Mouse (Mus musculus): Measurements from ENCODE around the gene Rbms1.

Gene Rbms1

DNA sequence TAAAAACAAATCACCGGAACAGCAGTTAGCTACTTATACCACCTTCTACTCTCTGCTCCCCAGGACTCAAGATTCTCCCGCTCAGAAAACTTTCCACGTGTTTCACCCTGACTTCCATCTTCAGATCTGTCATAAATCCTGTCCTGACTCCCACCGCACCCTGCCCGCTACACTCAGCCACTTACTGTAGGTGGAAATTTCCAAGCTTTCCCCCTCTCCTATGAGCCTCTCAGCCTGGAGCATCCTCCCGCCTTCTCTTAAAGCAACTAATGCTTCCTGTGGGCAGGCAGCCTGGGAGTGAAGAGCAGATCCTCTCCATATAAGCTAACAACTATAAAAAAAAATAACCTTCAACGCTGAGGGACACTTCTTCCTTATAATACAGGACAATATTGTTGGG, 44.6 kb downstream of the Rbms1 start:
- no peak for DNase-seq (ENCODE audit: low spot score)

DNA sequence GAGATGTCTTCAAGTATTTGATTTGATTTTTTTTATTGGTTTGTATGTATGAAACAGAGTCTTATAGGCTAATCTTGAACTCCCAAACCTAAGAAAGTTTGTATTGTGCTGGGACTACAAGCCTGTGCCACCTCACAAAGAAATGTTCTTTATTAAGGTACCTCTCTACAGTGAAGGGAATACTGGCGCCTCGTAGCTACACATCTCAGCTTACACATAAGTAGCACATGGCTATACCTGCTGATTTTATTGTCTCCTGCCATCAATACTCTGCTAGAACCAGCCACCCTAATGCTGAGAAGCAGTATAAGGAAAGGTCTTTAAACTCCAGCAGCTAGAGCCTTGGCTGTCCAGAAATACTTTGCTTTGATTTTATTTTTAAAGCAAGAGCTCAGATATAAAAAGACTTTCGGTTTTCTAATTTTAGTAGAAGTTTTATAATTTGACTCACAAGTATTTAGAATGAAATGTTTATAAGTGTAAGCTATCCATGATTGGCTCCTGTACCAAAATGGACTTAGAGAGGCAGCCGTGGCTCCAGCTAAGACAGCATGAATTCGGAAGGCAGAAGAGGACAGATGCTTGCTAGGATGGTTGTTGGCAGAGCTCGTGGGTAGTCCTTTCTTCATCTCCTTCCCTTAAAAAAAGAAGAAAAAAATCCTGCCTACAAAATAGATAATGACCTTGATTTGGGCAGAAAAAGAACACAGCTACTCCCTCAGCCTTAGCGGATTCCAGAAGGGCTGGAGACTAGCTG, 48.3 kb downstream of the Rbms1 start:
- DNase-seq (ENCODE audit: low spot score) = no peak

DNA sequence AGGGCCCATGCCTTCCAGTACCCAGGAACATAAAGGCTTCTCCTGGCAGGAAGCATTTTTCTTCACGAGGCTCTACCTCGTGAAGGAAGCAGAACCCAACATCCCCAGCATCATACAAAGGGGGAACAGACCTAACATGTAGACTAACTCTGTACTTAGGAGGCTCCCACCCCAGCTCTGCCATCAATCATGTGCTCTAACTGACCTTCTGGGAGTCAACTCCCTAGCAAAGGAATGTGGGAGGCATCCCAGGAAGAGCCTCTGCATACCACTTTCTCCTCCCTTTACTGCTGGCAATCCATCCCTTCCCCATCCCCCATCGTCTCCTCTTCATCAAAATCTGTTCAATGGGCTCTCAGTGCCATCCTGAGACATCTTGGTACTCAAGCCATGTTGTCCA, 49.7 kb downstream of the Rbms1 start:
- DNase-seq (ENCODE audit: low spot score) = no peak

DNA sequence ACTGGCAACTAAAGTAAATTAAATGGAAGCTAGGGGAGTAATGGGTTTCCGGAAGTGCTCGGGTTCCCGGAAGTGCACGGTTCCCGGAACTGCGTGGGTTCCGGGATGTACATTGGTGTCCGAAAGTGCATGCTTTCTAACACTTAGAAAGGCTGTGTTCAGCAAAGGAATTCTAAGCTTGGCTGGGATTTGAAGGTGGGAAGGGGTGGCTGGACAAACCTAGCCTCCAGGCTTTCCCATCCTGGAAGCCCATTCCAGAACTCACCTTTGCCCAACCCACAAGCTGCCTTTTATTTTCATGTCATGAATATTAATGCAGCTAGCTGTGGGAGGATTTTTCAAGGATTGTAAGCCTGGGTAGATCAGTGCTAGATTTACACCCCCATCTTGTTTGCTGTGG, 51.3 kb downstream of the Rbms1 start:
- no peak for DNase-seq (ENCODE audit: low spot score)

DNA sequence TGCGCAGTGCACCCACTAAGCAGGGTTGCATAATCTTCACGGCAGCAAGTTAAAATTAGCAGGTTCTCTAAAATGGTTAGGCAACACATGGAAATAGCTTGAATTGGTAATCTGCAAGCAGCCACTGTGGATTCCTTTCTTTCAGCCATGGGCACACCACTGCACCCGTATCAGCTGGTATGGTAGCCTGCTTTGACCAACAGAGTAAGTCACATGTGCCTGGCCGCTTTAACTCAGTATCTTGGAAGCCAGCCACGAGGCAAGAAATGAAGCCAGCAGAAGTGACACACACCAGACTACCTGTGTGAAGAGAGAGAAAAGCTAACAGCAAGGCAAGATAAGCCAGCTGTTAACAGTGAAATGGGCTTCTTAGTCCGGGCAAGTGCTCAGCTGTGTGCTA, 52.2 kb downstream of the Rbms1 start:
- no peak for DNase-seq (ENCODE audit: low spot score)

DNA sequence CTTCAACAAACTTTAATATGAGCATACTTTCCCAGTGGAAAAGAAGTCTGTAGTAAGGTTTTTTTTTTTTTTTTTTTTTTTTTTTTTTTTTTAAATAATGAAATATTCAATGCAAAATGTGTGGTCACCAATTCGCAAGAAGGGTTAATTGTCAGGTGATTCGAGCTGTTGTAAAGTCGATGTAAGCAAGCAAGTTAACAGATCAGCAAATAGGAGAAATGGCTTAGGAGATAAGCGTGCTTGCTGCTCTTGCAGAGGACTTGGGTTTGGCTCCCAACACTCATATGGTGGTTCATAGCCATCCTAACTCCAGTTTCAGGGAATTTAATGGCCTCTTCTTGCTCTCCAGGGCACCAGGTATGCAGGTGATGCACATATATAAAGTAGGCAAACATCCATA, 54.4 kb downstream of the Rbms1 start:
- DNase-seq (ENCODE audit: low spot score) = no peak

DNA sequence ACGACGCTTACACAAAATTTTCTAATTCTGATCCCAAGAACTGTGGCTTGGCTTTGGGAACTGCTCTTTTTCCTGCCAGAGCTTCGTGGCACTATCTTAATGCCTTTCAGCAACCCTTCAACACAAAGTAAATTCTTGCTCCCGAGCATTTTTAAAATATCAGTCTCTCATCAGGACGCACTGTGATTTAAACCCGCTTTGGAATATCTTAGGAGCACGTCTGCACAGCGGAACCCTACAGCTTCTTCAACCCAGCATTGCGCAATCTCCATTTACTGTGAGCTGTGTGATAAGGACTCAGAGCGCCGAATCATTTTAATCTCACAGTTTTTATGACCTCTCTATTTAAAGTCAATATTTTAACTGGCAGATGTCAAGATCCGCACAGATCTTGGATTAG, 54.9 kb downstream of the Rbms1 start:
- DNase-seq (ENCODE audit: low spot score) = no peak

DNA sequence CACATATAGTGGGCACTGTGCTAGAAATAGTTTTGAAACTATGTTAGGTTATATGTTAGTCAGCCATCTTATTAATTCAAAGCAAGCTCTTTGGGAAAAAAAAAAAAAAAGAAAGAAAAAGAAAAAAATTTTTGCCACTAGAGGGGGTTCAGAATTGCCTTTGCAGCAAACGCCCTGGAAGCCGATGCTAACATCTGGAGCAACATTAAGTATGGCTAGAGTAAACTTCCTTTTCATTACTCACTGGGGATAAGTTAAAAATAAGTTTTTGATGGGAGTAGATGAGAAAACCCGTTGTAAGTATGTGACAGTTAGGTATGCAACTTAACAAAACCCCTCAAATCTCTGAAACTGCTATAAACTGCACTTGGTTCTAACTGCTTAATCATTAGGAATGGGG, 57.7 kb downstream of the Rbms1 start:
- no peak for DNase-seq (ENCODE audit: low spot score)

DNA sequence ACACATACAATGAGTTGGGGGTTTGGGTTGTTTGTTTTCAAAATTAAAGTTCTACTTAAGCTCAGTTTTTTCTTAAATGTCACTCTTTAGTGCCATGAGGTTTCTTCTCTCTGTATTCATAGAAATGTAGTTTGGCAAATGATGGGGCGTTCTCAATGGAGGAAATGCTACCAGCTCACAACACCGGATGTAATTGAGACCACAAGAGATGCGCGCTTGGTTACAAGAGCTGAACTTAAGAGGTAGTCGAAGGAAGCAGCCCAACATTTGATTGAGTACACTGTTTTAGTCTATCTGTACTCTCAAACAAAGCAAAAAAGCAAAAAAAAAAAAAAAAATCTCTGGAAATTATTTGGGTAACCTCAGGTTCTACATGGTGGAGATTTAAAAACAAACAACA, 58.9 kb downstream of the Rbms1 start:
- DNase-seq (ENCODE audit: low spot score) = no peak

DNA sequence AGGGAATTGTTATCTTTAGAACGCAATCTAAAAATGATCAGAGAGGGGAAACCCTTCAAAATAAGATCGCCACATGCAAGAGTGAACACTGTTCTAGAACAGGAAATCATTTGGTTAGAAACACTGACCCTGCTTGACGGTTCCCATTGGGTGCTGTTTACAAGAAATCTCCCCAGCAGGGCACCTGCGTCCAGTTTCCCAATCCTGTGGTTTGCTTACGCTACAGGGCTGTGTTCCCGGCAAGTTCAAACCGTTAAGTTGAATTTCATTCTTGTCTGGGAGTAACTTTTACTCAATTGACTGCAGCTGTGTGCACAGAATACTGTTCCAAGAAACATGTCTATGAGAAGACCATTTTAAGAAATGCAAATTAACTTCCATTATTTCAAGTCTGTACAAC, 59.5 kb downstream of the Rbms1 start:
- no peak for DNase-seq (ENCODE audit: low spot score)

DNA sequence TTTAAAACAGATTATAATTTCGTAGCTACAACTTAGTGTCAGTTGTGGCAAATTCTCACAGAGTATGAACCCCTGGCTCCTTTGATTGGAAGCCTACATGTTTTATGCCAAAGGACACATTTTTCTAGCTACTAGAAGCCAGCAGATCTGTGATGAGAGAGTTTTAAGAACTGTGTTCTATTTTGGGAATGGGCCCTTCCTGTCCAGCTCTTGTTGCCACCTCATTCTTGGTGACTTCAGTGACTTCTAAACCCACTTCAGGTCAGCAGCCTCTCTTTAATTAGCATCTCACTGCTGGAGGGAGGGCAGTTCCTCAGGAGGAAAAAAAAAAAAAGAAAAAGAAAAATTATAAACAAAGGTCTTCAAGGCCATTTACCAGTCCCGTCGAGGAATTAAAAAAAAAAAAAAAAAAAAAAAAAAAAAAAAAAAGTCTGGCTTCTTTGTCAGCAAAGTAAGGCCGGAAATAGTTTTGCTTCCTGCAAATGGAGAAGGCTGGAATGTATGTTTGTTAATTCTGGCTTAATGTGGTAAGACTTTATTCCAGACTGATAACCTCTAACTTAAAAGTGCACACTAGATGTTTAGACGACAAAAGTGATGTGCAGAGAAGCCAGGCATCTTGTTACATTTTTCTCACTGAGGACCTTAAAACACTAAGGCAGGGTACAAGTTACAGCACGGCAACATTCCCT, 60.4 kb downstream of the Rbms1 start:
- DNase-seq (ENCODE audit: low spot score) = no peak

DNA sequence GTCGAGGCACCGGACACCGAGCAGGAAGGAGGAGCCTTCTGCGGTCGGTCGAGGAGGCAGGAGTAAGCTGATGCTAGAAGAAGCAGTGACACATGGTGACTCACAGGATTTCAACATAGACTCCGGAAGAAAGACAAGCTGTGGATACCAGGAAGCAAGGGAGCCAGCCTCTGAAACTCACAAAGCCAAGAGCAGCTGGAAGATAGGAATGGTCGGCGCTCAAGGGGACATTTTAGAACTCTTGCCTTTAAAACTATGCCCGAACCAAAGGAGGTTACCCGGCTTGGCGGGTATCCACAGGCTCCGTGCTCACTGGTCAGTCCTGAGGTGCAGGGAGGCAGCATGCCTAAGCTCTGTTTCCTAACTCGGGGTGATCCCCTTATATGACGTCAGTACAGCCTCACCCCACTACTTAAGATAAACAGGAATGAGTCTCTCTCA, 61.5 kb downstream of the Rbms1 start:
- peak; percentile 43 for DNase-seq (ENCODE audit: low spot score)

DNA sequence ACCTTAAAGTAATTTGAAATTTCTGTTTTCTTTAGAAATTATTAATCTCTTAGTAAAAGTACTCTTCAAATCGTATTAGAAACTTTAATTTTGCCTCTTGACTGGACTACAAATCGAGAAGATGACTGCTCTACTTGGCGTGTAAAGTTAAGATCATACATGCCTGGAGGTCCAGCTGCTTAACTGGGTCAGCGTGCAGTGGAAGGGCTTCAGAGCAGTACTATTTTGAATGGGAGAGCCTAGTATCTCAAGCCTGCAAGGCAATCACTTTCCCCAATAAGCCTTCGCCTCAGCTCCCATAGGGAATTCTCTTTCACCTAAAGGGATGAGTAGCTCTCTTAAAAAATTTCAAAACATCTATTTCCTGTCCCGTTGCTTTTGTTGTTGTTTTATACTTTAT, 62.0 kb downstream of the Rbms1 start:
- no peak for DNase-seq (ENCODE audit: low spot score)

DNA sequence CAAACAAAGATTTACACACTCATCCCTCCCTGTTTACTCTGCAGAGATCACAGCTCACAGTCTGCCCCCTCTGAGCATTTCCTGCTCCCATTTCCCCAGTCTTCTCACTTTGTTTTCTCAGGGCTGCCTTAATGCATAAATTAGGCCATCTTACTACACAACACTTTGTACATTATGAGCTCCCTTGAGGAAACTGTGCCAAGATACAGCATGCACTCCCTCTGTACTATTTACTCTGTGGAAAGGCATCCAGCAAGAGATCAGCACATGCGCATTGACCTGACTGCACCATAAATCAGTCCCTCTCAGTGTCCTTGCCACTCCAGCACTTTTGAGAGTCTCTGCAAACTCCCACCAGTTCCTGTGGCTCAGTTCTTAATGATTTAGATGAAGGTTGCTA, 70.0 kb downstream of the Rbms1 start:
- no peak for DNase-seq (ENCODE audit: low spot score)

DNA sequence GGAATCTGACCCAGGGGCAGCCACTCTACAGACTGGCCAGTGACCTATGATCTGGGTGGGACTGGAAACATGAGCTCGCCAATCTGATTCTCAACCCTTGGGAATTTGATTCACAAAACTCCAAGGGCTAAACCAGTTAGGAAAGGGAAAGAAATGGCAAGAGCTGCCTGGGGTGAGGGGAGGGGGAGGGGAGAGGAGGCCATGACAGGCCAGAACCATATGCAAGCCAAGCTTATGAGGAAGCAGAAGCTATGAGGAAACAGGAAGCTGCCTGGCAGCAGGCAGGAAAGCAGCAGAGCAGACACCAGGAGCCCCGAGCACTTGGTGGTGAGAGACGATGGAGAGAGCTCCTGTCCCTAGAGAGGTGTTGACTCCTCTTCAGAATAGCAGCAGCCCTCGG, 79.1 kb downstream of the Rbms1 start:
- DNase-seq (ENCODE audit: low spot score) = no peak

DNA sequence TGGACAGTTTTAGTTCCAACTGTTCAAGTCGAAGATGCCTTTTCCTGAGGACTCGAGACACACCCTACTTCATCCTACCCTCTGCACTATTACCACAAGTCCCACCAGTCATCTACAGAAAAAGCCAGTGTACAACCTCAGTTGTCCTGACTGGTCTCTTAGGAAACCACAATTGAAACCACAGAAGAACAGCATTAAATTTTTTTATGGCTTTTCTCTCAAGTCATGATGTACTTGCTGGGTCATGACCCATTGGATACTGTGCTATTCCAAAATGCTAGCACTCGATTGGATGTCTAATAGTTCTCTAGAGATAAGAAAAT, 80.0 kb downstream of the Rbms1 start:
- no peak for DNase-seq (ENCODE audit: low spot score)

DNA sequence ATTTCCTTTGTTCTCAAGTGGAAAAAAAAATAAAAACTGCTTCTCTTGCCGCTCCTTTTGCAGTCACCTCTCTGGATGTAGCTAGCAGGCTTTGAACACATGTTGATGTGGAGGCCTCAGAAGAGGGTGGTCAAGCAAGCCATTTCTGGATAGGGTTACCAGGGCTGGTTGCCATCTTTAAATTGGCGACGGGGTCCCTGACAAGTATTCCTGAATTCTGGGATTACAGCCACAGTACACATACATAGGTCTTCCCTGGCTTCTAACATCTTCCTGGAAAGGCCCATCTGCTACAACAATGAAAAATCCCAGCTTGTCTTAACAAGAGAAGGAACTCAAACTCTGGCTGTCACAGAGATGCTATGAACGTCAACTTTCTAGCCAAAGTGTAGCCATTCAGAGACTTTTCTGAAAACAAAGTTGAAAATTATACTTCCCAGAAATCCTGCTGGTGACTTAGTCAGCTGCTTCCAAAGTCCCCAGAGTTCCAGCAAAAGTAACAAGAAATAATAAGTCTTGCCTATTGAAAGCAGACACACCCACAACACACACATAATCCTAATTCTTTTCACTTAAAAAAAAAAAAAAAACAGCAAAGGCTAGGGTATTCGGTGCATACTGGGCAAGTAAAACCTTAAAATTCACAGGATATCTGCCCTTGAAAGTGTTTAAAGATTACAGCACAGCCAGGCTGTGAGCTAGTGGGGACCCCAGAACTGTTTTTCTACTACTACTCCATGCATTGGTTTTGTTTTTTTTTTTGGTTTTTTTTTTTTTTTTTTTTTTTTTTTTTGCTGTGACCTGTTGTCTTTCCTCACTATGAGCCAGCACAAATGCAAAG, 80.6 kb downstream of the Rbms1 start:
- DNase-seq (ENCODE audit: low spot score) = no peak

DNA sequence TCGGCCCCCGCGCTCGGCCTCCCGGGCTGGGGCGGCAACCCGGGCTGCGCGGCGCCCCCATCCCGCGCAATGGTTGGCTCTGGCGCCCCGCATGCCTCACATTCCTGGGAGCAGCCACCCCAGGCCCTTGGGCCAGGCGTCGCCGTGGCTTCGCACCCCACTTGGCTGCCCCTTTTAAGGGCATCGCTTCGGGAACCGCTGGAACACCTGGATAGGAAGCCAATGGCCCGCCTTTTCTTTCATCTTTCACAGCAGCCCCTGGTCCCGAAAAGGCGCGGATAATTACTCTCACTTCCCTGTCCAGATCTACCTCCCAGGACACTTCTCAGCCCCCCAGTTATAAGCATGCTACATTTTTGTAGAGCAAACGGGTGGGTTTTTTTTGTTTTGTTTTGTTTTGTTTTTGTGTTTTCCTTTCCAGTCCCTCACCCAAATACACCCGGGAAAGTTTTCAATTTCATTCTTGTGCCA, 81.4 kb downstream of the Rbms1 start:
- no peak for DNase-seq (ENCODE audit: low spot score)

DNA sequence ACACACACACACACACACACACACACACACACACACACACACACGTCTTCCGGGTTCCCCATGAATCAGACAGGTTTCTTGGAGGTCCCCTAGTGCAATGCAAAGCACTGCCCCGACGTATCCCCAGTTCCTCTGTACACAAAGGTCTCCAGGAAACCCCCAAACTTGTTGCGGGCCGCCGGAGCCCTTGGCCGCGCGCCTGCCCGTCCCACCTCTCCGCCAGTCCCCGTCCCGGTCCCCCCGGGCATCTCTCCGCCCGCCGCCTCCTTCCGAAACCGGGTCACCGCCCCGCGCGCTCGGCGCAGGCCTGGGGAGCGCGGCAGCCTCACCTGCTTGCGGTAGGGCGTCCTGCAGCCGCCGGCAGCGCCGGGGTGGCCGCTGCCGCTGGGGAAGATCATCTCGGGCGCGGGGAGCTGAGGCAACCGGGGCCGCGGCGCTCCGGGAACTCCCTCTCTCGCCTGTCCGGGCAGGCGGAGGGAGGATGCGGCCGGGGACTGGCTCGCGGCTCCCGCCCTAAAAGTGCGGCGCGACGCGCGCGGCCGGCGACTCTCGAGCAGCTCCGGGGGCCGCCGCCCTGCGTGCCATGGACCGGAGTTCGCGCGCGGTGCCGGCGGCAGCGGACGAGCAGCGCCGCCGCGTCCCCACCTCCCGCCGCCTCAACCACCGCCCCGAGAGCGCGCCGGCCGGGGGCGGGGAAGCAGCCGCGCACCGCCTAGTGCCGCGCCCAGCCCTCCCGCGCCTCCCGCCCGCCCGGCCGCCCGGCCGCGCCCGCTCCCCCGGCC, 82.0 kb downstream of the Rbms1 start:
- DNase-seq (ENCODE audit: low spot score) = peak; percentile 72

DNA sequence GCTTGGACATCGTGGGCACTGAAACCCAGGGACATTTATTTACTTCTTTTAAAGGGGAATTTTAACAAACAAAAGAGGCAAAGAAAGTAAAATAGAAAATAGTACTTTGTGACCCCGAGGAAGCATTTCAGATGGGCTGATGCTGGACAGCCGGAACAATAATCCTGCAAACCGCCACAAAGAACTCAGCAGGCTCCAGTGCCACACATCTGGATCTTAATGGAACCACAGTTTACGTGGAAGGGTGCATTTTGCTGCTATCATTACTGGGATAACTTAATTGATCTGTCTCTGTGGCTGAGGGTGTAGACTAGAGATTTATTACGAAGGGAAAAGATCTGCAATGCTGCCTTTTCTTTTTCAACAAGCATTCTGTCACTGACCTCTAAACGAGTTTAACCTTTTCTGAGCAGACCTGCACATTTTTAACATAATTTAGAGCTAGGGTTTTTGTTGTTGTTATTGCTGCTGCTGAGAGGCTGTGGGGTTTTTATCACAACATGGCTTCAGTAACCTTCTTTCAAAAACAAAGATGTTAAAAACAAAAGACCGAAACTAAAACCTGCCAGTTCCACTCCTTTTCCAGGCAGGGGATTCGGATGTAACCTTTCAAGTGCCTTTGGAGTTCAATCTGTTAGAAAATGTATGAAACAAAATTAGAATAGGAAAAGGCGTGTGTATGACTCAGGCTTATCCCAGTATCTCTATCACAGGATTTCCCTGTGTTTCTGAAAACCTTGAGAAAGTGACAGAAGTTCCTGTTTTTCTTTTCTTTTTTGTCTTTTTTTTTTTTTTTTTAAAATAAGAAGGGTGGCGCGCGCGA, 82.8 kb downstream of the Rbms1 start:
- no peak for DNase-seq (ENCODE audit: low spot score)

DNA sequence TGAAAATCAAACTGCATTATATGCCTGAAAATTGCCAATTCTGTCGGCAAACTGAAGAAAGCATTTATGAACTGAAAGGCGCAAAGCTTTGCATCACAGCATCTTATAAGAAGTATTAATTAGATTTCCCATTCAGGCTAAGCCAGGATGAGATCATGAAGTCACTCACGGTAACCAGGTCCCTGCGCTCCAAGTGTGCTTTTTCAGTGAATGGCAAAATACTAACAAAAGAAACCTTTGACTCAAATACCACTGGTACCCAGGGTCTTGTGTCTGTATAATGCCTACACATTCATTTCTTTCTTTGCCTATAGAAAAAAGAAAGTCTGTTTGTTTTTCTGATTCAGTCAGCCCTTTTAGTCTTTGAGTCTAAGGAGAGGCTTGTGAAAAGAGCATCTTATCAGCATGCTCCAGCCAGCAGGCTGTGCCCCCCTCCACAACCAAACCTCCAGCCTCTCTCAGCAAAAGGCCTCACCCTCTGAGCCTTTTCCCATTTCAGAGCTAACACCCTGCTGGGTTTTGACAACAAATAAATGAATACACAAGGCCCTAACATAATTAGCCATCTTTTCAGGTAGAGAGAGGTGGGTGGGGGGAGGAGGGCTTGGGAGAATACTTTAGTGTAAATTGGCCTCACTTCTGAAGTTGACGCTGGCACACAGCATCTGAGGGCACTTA, 83.7 kb downstream of the Rbms1 start:
- DNase-seq (ENCODE audit: low spot score) = no peak
